Mouse (Mus musculus): ENCODE results near the gene Il12rb1.

Il12rb1 gene

DNA sequence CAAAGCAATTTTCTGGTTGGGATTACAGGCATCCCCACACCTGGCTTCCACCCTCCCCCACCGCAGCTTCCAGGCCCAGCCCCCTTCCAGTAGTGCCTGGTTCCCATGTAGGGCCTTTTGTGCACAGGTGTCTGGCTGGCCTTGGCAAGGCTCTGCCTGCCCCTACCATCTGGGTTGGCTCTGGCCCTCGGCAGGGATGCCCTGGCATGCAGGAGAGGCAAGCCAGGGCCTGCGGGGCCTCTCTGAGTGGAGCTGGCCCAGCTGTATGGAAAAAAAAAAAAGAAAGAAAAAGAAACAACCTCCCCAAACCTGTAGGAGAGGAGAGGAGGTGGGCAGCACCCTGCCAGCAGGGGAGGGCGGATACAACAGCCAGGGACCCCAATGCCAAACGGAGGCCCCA, 34.8 kb upstream of the Il12rb1 start:
- no peak for DNase-seq (ENCODE audit: extremely low read depth, low read depth, low spot score)

GRCm38 (mm10) chr8:70773833-70774232, 34.4 kb upstream of the Il12rb1 start:
- DNase-seq (ENCODE audit: extremely low read depth, low read depth, low spot score): no peak

DNA sequence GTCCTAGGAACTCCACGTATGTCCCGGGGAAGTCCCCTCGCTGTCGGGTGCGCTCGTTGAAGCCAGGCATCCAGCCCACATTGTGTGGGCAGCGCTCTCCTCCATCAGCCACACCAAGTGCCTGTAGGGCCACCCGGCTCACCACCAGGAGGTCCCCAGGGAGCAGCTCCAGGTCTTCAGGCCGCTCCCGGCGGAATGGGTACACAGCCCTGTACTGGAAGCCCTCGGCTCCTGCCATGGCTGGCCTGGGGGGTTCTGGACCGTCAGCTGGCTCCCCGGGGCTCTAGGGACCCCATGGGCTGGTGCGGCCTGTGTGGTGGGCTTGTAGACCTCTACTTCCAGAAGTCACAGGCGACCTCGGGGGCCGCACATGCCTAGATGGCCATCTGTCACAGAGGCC, 33.5 kb upstream of the Il12rb1 start:
- DNase-seq (ENCODE audit: extremely low read depth, low read depth, low spot score): no peak

DNA sequence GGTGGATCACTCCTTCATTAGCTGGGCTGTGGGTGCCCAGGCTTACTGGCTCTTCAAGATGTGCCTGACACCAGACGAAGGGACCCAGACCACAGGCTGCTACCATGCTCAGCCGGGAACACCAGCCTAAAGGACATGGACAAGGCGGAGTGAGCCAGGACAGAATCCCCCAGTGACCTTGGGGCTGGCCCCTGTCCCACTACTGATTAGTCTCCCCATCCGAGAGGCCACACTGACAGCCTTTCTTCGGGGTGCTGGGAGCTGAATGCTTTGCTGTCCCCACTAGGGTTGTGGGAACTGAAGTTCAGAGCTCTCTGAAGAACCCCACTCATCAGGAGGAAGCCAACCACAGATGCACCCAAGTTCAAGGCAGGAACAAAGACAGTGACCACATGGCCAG, 33.0 kb upstream of the Il12rb1 start:
- no peak for DNase-seq (ENCODE audit: extremely low read depth, low read depth, low spot score)

GRCm38 (mm10) chr8:70775851-70776495, 32.3 kb upstream of the Il12rb1 start:
- no peak for DNase-seq (ENCODE audit: extremely low read depth, low read depth, low spot score)

- no peak for DNase-seq (ENCODE audit: extremely low read depth, low read depth, low spot score)
Measured at GRCm38 (mm10) chr8:70776496-70777444, 31.5 kb upstream of the Il12rb1 start, which contains the start of gene Pik3r2. Pik3r2 (minus strand) TSS chr8:70776713.

DNA sequence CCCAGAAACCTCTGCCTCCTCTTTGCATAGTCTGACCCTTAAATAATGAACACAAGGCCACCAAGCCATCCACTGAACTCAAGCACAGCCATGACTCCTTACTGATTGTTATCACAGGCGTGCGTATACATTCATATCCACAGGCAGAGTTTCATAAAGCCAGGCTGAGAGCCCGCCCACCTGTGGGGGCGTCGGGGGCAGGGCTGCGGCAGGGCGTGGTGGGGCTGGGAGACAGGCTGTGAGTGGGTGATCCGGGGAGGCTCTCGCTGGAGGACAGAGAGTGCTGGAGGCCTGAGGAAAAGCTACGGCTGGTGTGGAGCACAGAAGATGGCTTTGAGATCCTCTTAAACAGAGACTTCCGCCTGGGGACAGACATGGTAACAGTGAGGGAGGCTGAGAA, 28.2 kb upstream of the Il12rb1 start:
- no peak for DNase-seq (ENCODE audit: extremely low read depth, low read depth, low spot score)

DNA sequence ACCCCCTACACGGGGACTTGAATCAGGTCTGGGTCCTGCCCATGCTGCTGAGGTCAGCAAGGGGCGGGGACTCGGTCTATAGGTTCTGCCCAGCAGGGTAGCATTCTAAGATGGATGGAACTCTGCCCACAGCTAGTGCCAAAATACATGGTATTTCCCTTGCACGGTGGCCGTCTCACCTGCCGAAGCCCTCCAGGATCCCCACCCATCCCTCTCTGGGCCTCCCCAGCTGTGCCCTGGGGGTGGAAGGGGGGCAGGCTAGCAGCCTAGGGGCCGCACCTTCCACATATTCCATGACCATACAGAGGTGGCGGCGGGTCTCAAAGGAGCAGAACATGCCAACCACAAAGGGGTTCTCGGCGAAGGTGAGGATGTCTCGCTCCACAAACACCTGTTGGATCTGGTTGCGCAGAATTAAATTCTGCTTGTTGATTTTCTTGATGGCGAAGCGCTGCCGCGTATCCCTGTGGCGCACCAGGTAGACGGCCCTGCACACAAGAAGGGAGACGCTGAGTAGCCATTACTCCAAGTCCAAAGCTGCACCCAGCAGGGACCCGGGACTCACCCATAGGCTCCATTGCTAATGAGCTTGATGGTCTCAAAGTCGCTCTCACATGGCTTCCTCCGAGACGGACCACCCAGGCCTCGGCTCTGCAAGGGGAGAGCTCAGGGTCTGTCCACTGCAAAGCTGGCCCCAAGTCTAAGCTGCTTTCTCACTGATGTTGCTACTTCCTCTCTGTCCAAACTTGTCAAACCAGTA, 21.8 kb upstream of the Il12rb1 start:
- DNase-seq (ENCODE audit: extremely low read depth, low read depth, low spot score): no peak

DNA sequence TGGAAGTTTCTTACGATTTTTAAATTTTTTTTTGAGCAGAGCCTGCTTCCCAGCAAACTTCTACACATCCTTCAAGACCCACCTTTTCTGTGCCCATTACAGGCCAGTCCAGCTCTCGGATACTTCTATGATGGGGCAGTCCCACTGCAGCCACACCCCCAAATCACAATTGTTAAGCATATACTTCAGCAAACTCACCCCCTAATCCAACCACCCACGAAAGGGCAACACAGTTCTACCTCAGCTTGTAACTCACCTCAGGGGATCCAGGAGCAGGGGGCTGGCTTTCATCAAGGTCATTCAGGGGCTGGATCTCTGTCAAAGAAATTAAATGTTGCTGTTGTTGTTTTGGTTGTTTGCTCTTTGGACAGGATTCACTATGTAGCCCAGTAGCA, 21.2 kb upstream of the Il12rb1 start:
- DNase-seq (ENCODE audit: extremely low read depth, low read depth, low spot score): no peak

GRCm38 (mm10) chr8:70787941-70788667, 20.1 kb upstream of the Il12rb1 start:
- no peak for DNase-seq (ENCODE audit: extremely low read depth, low read depth, low spot score)

DNA sequence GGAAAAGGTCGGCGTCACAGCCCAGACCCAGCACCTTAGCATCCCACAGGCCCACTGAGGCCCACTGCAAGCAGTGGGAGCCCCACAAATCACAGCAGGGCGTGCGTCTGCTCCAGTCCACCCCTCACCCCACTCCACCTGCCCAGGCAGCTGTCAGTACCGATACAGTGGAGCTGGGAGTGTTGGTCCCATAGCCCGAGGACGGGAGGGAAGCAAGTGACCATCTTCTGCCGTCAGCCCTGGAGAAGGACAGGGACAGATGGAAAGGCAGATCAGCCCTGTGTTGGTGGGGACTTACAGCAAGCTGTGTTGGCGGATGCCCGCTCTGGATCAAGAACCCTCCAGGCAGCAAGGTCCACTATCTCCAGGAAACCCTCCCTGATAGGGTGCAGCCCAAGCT, 19.2 kb upstream of the Il12rb1 start:
- no peak for DNase-seq (ENCODE audit: extremely low read depth, low read depth, low spot score)

GRCm38 (mm10) chr8:70790846-70791245, 17.4 kb upstream of the Il12rb1 start:
- DNase-seq (ENCODE audit: extremely low read depth, low read depth, low spot score): no peak

DNA sequence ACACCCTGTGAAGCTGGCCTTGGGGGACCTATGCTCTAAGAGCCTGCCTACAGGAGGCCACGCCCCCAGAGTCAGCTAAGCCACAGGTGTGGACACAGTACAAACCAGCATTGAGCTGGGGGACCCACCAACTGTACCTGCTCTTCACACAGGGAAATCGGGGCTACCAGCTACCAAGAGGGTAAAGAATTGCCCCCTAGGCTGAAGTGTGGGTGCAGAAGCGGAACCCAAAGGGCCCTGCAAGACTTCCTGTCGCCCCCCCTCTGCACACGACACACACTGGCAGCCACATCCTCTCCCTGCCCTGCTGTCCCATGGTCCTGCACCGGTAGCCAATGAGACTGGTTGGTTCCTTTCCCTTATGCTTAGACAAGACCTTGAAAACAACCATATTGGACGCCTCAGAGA, 17.0 kb upstream of the Il12rb1 start:
- no peak for DNase-seq (ENCODE audit: extremely low read depth, low read depth, low spot score)

- DNase-seq (ENCODE audit: extremely low read depth, low read depth, low spot score): no peak
Measured at GRCm38 (mm10) chr8:70791975-70792691, 16.1 kb upstream of the Il12rb1 start.

DNA sequence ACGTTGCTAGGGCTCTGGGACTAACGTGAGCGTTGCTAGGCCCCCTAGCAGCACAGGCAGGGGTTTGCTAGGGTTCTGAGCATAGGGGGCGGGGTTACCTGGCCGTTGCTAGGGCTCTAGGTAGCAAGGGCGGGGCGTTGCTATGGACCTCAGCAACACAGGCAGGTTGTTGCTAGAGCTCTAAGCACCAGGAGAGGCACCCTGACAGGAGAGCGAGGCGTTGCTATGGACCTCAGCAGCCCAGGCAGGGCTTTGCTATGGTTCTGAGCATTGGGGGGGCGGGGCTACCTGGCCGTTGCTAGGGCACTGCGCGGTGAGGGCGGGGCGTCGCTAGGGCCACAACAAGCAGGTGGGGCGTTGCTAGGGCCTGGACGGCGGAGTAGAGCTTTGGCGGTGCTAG, 15.5 kb upstream of the Il12rb1 start:
- no peak for DNase-seq (ENCODE audit: extremely low read depth, low read depth, low spot score)

DNA sequence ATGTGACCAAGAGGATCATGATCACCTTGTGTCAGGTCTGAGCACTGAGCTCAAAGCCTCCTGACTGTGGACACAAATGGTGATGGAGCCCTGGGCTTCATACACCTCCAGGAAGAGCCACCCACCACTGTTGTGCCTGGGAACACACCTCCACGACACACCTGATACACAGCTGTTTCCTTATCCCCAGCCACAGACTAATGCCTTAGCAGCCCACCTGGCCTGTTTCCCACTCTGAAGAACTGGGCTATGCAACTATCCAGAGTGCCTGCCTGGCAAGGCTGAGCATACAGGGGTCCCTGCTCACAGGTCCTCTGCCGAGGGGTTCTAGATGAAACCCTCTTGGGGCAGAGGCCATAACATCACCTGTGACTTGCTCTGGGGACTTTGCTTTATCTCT, 14.0 kb upstream of the Il12rb1 start:
- DNase-seq (ENCODE audit: extremely low read depth, low read depth, low spot score): no peak

- no peak for DNase-seq (ENCODE audit: extremely low read depth, low read depth, low spot score)
Measured at GRCm38 (mm10) chr8:70795370-70795769, 12.9 kb upstream of the Il12rb1 start.

DNA sequence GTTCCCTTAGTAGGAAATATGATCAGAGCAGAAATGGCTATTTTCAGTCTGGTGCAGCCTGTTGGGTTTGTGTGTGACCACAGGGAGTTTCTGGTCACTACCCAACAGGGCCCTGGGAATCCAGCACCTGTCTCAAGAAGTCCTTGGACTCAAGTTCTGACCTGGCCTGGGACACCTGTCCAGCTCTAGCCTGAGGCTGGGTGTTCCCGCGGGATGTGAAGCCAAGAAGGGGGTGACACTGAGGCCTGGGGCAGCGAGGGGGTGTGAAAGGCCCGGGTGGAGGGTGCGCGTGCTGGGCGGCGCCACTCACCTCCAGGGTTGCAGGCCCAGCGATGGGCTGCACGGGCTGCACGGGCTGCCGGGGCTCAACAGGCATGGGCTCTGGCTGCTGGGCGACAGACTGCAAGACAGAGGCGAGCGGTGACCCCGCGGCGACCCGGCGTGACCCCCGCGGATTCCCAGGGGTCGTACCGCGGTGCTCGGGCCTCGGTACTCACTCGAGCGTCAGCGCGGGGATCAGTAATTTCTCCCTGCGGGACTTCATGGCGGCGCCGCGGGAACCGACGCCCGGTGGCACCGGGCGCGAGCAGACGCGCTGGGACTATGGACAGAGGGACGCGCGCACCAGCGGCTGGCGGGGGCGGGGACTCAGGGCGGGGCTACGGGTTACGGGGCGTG, 11.7 kb upstream of the Il12rb1 start:
- DNase-seq (ENCODE audit: extremely low read depth, low read depth, low spot score): no peak
